Mouse (Mus musculus) small intestine, adult 2 months (tissue): ENCODE data around the gene Me3.

Experiments
- CTCF ChIP-seq: fragments of 200-500 bp; IDR thresholded peaks from 2 replicates; pipeline ENCODE4 v1.5.1; 2012; ENCODE audit warnings: low read depth, mild to moderate bottlenecking, control low read depth, inconsistent platforms, low read length, moderate library complexity, mixed read lengths; ENCODE audit not compliant: insufficient replicate concordance, insufficient read length; ENCODE audit errors: extremely low read depth
- POLR2A ChIP-seq: fragments of 200-500 bp; IDR thresholded peaks from 2 replicates; pipeline ENCODE4 v1.6.1; 2012; ENCODE audit warnings: low read depth, mild to moderate bottlenecking, control low read depth, inconsistent platforms, low read length, moderate library complexity

DNA sequence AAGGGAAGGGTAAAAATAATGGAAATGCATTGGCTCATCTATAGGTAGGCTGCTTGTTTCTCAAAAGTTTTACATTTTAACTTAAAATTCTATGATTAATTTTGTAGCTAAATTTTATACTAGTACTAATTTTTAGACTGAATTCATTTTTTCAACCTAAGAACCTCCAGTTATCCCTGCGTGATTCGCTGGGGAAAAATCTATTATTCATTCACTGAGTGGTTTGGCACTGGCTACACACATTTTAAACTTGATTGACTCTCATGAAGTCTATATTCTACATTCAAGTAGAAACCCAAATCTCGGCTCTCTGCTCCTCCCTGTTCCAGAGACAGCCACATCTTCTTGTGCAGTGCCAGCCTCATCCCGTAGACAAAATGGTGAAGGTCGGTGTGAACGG lies 24.9 kb upstream of the Me3 start:
- TF ChIP-seq POLR2A, result no peak
- no peak for TF ChIP-seq CTCF
